Mouse (Mus musculus) ES-Bruce4 (cell line): ENCODE data around the gene Hyal3. TPM values are rescaled to one million over a fixed set of nuclear protein-coding genes. Genes with fewer than 3 reads are reported as not detected.
A peak's percentile ranks its signal among the peaks of the same experiment; 100 is the strongest.

Experiments
- H3K27ac ChIP-seq: 2 replicates; pipeline ENCODE4 v1.5.1; 2012; ENCODE audit warnings: low read length, inconsistent platforms; ENCODE audit not compliant: insufficient read depth
- H3K27me3 ChIP-seq: 2 replicates; pipeline ENCODE4 v1.6.1; 2012; ENCODE audit warnings: mild to moderate bottlenecking, low read length, inconsistent platforms; ENCODE audit not compliant: control insufficient read depth, poor library complexity, insufficient read depth, severe bottlenecking
- H3K36me3 ChIP-seq: 2 replicates; pipeline ENCODE4 v1.6.1; 2012; ENCODE audit warnings: inconsistent platforms, mild to moderate bottlenecking, low read length, moderate library complexity; ENCODE audit not compliant: control insufficient read depth, poor library complexity, insufficient read depth, severe bottlenecking
- H3K4me1 ChIP-seq: one replicate; pipeline ENCODE4 v1.8.1; 2011; ENCODE audit warnings: low read length; ENCODE audit not compliant: control insufficient read depth, insufficient read depth
- H3K4me3 ChIP-seq: 2 replicates; pipeline ENCODE4 v1.5.1; 2011; ENCODE audit warnings: low read depth, mild to moderate bottlenecking, low read length
- H3K9ac ChIP-seq: 2 replicates; pipeline ENCODE4 v1.6.1; 2012; ENCODE audit warnings: low read depth, mild to moderate bottlenecking, inconsistent platforms; ENCODE audit not compliant: poor library complexity, severe bottlenecking
- H3K9me3 ChIP-seq: replicated peaks from 2 replicates; pipeline ENCODE4 v1.6.1; 2012; ENCODE audit warnings: mild to moderate bottlenecking, low read length, inconsistent platforms; ENCODE audit not compliant: control insufficient read depth, poor library complexity, insufficient read depth, severe bottlenecking
- CTCF ChIP-seq: IDR thresholded peaks from one replicate; pipeline ENCODE4 v1.8.1; 2011; ENCODE audit warnings: low read depth, low read length
- EP300 ChIP-seq: IDR thresholded peaks from 2 replicates; pipeline ENCODE4 v1.6.1; 2011; ENCODE audit warnings: low read depth, low read length; ENCODE audit not compliant: insufficient read depth
- POLR2A ChIP-seq: IDR thresholded peaks from one replicate; pipeline ENCODE4 v1.8.1; 2011; ENCODE audit warnings: low read length; ENCODE audit not compliant: insufficient read depth
- polyA plus RNA-seq: library from polyadenylated mRNA; stranded (reverse); fragments of >200 nt; gene quantifications from 2 replicates; pipeline ENCODE4 v1.2.4, GENCODE M21; 2011; ENCODE audit warnings: low read depth; ENCODE audit not compliant: missing spikeins, insufficient read depth, insufficient read length

Gene Hyal3
- polyA plus RNA-seq, 1 experiment = 1.0 TPM

- Histone ChIP-seq H3K9me3 (peaks cover 13% of the 10 kb centered on the region), H3K27ac (no peak overlapping the region), H3K4me3 (no peak overlapping the region), H3K27me3 (no peaks in the 10 kb centered on the region), H3K36me3 (peaks cover 33% of the 10 kb centered on the region), H3K9ac (no peak overlapping the region), H3K4me1 (no peaks in the 10 kb centered on the region)
- TF ChIP-seq EP300 = no peak
- no peak for TF ChIP-seq CTCF
- TF ChIP-seq POLR2A = no peak
Measured at GRCm38 (mm10) chr9:107594281-107595062, 13.9 kb downstream of the Hyal3 start.

- no peak overlapping the region for H3K4me3 ChIP-seq
- H3K27me3 ChIP-seq = no peaks in the 10 kb centered on the region
- H3K27ac ChIP-seq = no peak overlapping the region
- H3K9ac ChIP-seq = no peak overlapping the region
- no peaks in the 10 kb centered on the region for H3K9me3 ChIP-seq
- H3K4me1 ChIP-seq = peaks cover 2% of the 10 kb centered on the region
- TF ChIP-seq EP300 (no peak), CTCF (no peak), POLR2A (no peak)
- peaks cover 8% of the 10 kb centered on the region for H3K36me3 ChIP-seq
Measured at GRCm38 (mm10) chr9:107596619-107597569, 16.3 kb downstream of the Hyal3 start.

- Histone ChIP-seq H3K9me3 (no peaks in the 10 kb centered on the region), H3K27me3 (no peaks in the 10 kb centered on the region), H3K9ac (no peak overlapping the region), H3K4me1 (peaks cover 2% of the 10 kb centered on the region), H3K27ac (no peak overlapping the region), H3K36me3 (no peaks in the 10 kb centered on the region), H3K4me3 (peak overlapping the region; percentile 35)
- TF ChIP-seq CTCF (no peak), POLR2A (no peak), EP300 (no peak)
Measured at GRCm38 (mm10) chr9:107598385-107598784, 17.8 kb downstream of the Hyal3 start.

GRCm38 (mm10) chr9:107599433-107599832, 18.8 kb downstream of the Hyal3 start:
- Histone ChIP-seq H3K4me3 (peak overlapping the region; percentile 34), H3K9me3 (no peaks in the 10 kb centered on the region), H3K27ac (no peak overlapping the region), H3K4me1 (peaks cover 5% of the 10 kb centered on the region), H3K9ac (no peak overlapping the region), H3K27me3 (no peaks in the 10 kb centered on the region), H3K36me3 (no peaks in the 10 kb centered on the region)
- no peak for TF ChIP-seq POLR2A
- no peak for TF ChIP-seq CTCF
- TF ChIP-seq EP300 = no peak

- peak overlapping the region; percentile 34 for H3K4me3 ChIP-seq
Measured at GRCm38 (mm10) chr9:107599842-107600241, 19.2 kb downstream of the Hyal3 start.

More at GRCm38 (mm10) chr9:107599842-107600241, 19.2 kb downstream of the Hyal3 start:
- H3K9ac ChIP-seq = no peak overlapping the region
- no peak overlapping the region for H3K27ac ChIP-seq
- no peaks in the 10 kb centered on the region for H3K9me3 ChIP-seq
- H3K27me3 ChIP-seq = no peaks in the 10 kb centered on the region
- no peaks in the 10 kb centered on the region for H3K36me3 ChIP-seq
- no peak for TF ChIP-seq POLR2A
- no peak for TF ChIP-seq EP300
- TF ChIP-seq CTCF = no peak
- peaks cover 5% of the 10 kb centered on the region for H3K4me1 ChIP-seq
